9 mouse cellular contexts compared by ENCODE assay signal in genomic region chr1:20302943-20303578, GRCm38 (mm10).
DNase-seq lines count a peak whose midpoint lies in the region; ATAC-seq and TF ChIP-seq lines count a peak whose summit lies in the region.
"Had no signal": no experiment of that assay in that cellular context is flagged by ENCODE, and none has a peak within 500 bp of the region (broad histone marks: within the 10 kb centered on the region; RNA-seq: fewer than 3 reads in every experiment).

No protein-coding gene starts in this region.

- 41% methylated on average over 6 of the region's 6 CpGs for WGBS in embryonic facial prominence, embryonic 14.5 days
- WGBS in hindbrain, postnatal 0 days = 11% methylated on average over 6 of the region's 6 CpGs
- WGBS in midbrain, embryonic 16.5 days = 23% methylated on average over 6 of the region's 6 CpGs

- no peaks in the 10 kb centered on the region for H3K4me1 ChIP-seq in embryonic facial prominence, embryonic 14.5 days (ENCODE audit: control insufficient read depth, insufficient read depth, low read length)
- H3K4me1 ChIP-seq in hindbrain, postnatal 0 days (ENCODE audit: insufficient read depth, low read length) = 0 out of 2 replicates have a peak, but pooled peaks cover 4% of the 10 kb centered on the region
- peaks cover 11% of the 10 kb centered on the region for H3K4me1 ChIP-seq in midbrain, embryonic 16.5 days (ENCODE audit: control insufficient read depth, insufficient read depth, low read length)

- no peak overlapping the region for H3K27ac ChIP-seq in embryonic facial prominence, embryonic 14.5 days (replicated peaks; ENCODE audit: low read depth, low read length)
- H3K27ac ChIP-seq in hindbrain, postnatal 0 days = no peak overlapping the region
- peak overlapping the region; percentile 60; the same call in 1 of the 2 replicates for H3K27ac ChIP-seq in midbrain, embryonic 16.5 days (ENCODE audit: low read length)

- ATAC-seq in embryonic facial prominence, embryonic 14.5 days (ENCODE audit: low read depth) = peak; percentile 66; the same call in 1 of the 2 replicates
- ATAC-seq in hindbrain, postnatal 0 days = peak; percentile 94
- ATAC-seq in midbrain, embryonic 16.5 days = peak; percentile 95
- ATAC-seq in megakaryocyte progenitor cell, adult 5-6 weeks (replicated peaks; ENCODE audit: poor library complexity) = no peak

- H3K9me3 ChIP-seq in embryonic facial prominence, embryonic 14.5 days (ENCODE audit: control insufficient read depth, low read length) = no peaks in the 10 kb centered on the region
- no peaks in the 10 kb centered on the region for H3K9me3 ChIP-seq in hindbrain, postnatal 0 days (ENCODE audit: low read length)
- no peaks in the 10 kb centered on the region for H3K9me3 ChIP-seq in midbrain, embryonic 16.5 days (replicated peaks; ENCODE audit: control insufficient read depth, low read length, poor library complexity, severe bottlenecking)

- H3K27me3 ChIP-seq in embryonic facial prominence, embryonic 14.5 days (replicated peaks; ENCODE audit: control insufficient read depth, insufficient read depth, low read length) = no peaks in the 10 kb centered on the region
- H3K27me3 ChIP-seq in hindbrain, postnatal 0 days (ENCODE audit: insufficient read depth, low read length) = no peaks in the 10 kb centered on the region
- H3K27me3 ChIP-seq in midbrain, embryonic 16.5 days (ENCODE audit: control insufficient read depth, insufficient read depth, low read depth, low read length) = no peaks in the 10 kb centered on the region; the same call in 1 of the 2 replicates

- no peak overlapping the region for H3K4me2 ChIP-seq in embryonic facial prominence, embryonic 14.5 days (ENCODE audit: low read depth, low read length)
- no peak overlapping the region for H3K4me2 ChIP-seq in hindbrain, postnatal 0 days (ENCODE audit: low read depth, low read length)
- H3K4me2 ChIP-seq in midbrain, embryonic 16.5 days (ENCODE audit: low read length) = no peak overlapping the region
- H3K4me2 ChIP-seq: lung, embryonic 14.5 days had no signal

- DNase-seq in brain, embryonic 18.5 days (ENCODE audit: low read depth, low spot score) = peak; percentile 43
- peak; percentile 29 for DNase-seq in embryonic facial prominence, embryonic 14.5 days (ENCODE audit: low spot score)
- DNase-seq in hindbrain, postnatal 0 days (ENCODE audit: low spot score) = peak; percentile 78
- DNase-seq in adrenal gland, adult 2 months = no peak
- no peak for DNase-seq in lung, postnatal 36 days
- DNase-seq: lung, embryonic 14.5 days had no signal

- no peak overlapping the region for H3K4me3 ChIP-seq in embryonic facial prominence, embryonic 14.5 days (ENCODE audit: low read depth, low read length)
- no peak overlapping the region for H3K4me3 ChIP-seq in hindbrain, postnatal 0 days (ENCODE audit: low read length)
- no peak overlapping the region for H3K4me3 ChIP-seq in midbrain, embryonic 16.5 days (ENCODE audit: low read depth, low read length)
- H3K4me3 ChIP-seq: erythroblast, embryonic 14.5 days had no signal

- TF ChIP-seq CTCF in hindbrain, postnatal 0 days (IDR thresholded peaks at IDR 0.05; ENCODE audit: low read depth) = no peak

- H3K9ac ChIP-seq in embryonic facial prominence, embryonic 14.5 days (ENCODE audit: low read depth, low read length) = no peak overlapping the region
- no peak overlapping the region for H3K9ac ChIP-seq in hindbrain, postnatal 0 days (replicated peaks; ENCODE audit: low read length)
- no peak overlapping the region for H3K9ac ChIP-seq in midbrain, embryonic 16.5 days (ENCODE audit: low read depth, low read length)
- H3K9ac ChIP-seq: lung, embryonic 14.5 days had no signal

- no peaks in the 10 kb centered on the region for H3K36me3 ChIP-seq in embryonic facial prominence, embryonic 14.5 days (ENCODE audit: control insufficient read depth, insufficient read depth, low read length)
- H3K36me3 ChIP-seq in hindbrain, postnatal 0 days (ENCODE audit: insufficient read depth, low read length) = no peaks in the 10 kb centered on the region
- no peaks in the 10 kb centered on the region for H3K36me3 ChIP-seq in midbrain, embryonic 16.5 days (ENCODE audit: control insufficient read depth, insufficient read depth, low read length)

Comparison
In these comparisons a context has a peak if more than half of its experiments do, and no peak if none do; other contexts are left out.
1. DNase-seq: peak in brain, embryonic 18.5 days (single experiment), embryonic facial prominence, embryonic 14.5 days (single experiment) and hindbrain, postnatal 0 days (single experiment); none in adrenal gland, adult 2 months (single experiment) and lung, postnatal 36 days (single experiment).